Mouse (Mus musculus): ENCODE measurements around the gene Ptprq.

DNA sequence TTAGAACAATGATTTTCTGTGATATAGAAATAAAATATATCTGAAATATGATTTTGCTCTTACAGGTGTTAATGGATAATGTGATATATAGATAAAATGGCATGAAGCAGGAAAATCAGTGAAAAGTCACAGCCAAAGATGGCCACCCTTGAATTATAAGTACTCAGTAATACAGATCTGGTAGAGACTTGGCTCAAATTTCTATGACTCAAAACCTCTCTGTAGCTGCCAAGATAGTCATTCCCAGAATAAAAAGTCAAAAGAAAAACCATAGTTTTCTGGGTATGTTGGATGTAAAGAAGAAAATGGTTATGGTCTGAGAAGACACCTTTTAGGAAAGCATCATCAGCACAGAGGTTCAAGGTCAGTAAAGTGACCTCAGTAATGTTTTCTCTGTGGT lies 159.0 kb downstream of the Ptprq start:
- TF ChIP-seq POLR2A (IDR thresholded peaks at IDR 0.05; ENCODE audit: borderline replicate concordance, extremely low read depth, insufficient read depth, insufficient read length, poor library complexity, severe bottlenecking) (no peak), CTCF (IDR thresholded peaks at IDR 0.05; ENCODE audit: borderline replicate concordance, extremely low read depth, insufficient read depth, insufficient read length) (no peak)
